Mouse (Mus musculus): Measurements from ENCODE around the gene Fibp. TPM values are rescaled to one million over a fixed set of nuclear protein-coding genes. Genes with fewer than 3 reads are reported as not detected.
A peak's percentile ranks its signal among the peaks of the same experiment; 100 is the strongest.

The Fibp gene
- total RNA-seq, 2 experiments from 2014 or later, result 124 to 139 TPM

DNA sequence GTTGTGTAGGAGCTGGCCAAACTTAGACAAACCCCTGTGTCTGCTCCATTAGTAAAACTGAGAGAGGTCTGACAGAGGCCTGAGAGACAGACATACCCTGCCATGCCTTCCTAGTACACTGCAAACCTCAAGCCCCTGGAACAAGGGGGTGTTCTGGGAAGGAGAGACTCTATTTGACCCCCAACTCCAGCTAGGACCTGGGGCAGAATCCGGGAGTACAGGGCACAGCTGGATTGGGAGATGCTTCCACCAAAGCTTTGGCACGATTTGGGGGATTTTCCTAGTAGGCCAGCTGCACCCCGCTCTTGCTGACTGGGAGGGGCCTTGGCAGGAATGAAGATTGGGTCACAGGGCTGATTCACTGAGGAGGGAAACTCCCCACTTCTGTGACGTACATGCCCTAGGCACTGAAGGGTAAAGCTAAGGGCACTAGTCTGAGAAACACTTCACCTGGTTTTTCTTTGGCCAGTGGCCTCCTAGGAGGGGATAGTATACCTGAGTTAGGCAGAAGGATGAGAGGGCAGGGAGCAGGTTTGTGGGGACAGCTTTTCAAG, 28.4 kb upstream of the Fibp start:
- intact Hi-C loops (cut with DNase I), result no loop called here
- no peak for DNase-seq

DNA sequence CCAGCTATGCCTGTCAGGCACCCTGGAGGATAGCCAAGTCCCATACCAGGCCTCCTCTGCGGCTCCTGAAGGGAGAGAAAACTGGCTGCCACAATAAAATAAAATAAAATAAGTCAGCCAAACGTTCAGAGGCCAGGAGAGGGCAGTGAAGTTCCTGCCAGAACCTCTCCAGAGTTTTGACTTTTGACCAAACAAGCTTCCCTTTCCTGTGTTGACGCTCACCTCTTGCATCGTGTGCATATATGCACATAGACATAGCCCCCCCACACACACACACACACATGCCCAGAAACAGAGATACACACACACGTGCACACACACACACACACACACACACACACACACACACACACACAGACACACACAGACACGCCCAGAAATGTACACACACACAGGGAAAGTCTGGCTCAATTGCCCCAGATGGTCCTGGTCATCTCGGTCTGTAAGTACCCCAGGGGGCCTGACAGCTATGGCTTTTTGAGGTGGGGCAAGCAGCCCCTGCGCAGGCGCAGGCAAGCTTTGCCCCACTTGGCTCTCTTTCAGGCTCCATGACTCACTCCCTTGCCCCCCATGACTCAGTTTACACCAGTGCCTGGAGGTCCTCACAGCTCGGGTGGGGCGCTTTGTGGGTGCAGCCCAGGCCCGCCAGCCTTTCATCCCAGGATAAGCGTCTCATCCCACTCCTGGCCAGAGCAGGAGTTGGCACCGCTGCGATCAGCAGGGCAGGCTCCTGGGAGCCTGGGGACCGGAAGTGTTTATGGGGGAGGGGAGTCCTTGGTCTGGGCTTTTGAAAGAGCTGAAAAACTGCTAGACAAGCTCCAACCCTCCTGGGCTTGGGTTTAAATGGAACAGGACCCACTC, 27.2 kb upstream of the Fibp start:
- DNase-seq, result peak; percentile 54
- intact Hi-C loops (cut with DNase I), result no loop called here

DNA sequence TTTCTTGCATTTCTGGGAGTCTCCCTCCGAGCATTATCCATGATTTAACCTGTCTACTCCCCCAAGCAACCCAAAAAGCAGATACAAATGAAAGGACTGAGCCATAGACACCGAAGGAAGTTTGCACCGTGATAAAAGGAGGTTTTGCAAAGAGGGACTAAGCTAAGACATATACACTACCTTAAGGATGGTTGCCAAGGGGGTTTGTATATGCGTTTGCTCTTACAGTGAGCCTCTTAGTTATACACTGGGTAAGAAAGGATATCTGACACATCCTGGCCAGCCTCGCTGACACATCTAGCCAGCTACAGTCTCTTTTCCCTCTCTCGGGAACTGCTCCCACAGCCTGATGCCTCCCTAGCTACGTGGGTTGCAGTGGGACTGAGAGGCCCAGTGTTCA, 26.5 kb upstream of the Fibp start:
- intact Hi-C loops (cut with DNase I), result no loop called here

DNA sequence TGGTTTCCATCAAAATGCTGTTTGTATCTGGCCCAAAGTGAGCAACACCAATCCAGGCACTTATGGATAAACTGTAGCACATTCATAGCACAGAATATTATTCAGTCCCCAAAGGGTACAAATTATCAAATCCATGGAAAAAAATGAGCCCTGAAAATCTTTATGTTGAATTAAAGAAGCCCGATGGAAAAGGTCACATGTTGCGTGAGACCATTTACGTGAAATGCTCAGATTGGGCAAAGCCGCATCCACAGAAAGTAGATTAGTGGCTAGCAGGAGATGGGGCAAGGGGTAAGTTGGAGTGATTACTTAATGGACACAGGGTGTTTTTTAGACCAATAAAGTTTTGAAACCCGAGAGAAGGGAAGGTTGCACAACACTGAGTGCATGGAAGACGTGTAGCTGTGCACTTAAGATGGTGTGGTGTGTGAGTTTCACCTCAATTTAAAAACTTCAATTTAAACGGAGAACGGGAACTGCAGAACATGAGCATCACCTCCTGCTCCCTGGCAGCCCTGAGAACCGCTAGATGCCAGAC, 16.0 kb upstream of the Fibp start:
- DNase-seq, result no peak
- intact Hi-C loops (cut with DNase I), result no loop called here

More for the DNA sequence above, 26.5 kb upstream of the Fibp start:
- no peak for DNase-seq

DNA sequence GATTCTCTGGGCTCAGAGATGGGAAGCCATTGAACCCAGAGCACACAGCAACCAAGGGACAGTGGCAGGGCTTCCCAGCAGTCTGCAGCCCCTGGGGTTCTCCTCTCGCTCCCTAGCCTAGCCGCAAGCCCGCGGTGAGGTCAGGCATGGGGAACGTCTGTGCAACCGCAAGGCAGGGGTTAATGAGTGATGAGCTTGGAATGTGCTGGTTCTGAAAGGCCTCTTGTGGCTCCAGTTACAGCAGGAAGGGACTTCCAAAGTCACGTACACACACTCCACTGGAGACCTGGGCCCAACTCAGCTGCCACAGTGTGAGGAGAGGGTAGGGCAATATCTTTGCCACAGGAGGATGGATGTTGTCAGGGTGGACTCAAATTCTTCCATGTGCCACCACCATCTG, 15.5 kb upstream of the Fibp start:
- intact Hi-C loops (cut with DNase I), result no loop called here
- DNase-seq, result no peak

DNA sequence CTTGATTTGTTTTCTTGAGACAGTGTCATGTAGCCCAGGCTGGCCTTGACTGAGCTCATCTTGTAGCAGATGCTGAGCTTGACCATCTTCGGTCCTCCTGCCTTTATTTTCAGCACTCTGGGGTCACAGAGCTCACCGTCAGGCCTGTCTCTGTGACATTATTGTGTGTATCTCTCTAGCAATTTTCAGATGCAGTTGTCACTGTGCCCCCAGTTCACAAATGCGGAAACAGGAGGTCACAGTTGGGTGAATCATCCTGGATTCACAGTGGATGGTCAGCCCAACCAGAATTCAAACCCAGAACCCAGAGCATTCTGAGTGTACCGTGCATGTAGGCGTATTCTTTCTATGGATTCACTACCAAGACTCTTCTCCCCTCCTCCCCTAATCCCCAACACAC, 14.7 kb upstream of the Fibp start:
- intact Hi-C loops (cut with DNase I), result no loop called here
- no peak for DNase-seq

DNA sequence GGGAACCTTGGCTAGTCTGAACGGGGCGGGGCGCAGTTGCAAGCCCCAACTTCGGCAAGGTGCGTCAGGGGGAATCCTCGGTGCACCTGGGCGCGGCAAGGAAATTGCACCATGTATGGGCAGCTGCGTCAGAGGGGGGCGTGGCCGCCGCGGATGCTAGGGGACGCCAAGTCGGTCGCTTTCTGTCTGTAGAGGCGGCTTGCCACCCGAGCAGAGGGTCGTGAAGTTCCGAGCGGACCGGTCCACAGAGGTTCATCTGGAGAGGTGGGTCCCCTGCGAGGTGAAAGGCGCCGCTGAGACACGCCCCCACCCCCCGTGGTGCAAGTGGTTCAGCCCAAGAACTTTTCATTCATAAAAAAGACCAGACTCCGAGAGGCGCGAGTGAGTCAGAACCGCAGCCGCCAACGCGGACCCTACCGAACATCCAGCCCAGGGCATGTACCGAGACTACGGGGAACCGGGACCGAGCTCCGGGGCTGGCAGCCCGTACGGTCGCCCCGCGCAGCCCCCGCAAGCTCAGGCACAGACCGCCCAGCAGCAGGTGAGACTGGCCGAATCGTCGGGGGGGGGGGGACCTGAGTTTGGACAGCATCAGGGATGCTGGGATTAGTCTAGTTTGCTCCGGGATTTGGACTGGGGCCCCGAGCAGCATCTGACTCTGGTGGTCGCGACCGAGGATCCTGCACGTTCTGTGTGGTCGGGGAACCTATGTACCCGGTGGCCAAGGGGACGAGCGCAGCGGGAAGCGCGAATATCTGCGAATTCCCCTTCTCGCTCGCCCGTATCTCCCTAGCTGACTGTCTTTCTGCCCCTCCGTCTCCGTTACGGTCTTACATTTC, 12.7 kb upstream of the Fibp start, which contains the start of gene Fosl1:
Gene Fosl1, plus strand, starts transcription at position 33 of the 839 bp plus-strand sequence.
- intact Hi-C loops (cut with DNase I), result no loop called here
- DNase-seq, result peak; percentile 60

DNA sequence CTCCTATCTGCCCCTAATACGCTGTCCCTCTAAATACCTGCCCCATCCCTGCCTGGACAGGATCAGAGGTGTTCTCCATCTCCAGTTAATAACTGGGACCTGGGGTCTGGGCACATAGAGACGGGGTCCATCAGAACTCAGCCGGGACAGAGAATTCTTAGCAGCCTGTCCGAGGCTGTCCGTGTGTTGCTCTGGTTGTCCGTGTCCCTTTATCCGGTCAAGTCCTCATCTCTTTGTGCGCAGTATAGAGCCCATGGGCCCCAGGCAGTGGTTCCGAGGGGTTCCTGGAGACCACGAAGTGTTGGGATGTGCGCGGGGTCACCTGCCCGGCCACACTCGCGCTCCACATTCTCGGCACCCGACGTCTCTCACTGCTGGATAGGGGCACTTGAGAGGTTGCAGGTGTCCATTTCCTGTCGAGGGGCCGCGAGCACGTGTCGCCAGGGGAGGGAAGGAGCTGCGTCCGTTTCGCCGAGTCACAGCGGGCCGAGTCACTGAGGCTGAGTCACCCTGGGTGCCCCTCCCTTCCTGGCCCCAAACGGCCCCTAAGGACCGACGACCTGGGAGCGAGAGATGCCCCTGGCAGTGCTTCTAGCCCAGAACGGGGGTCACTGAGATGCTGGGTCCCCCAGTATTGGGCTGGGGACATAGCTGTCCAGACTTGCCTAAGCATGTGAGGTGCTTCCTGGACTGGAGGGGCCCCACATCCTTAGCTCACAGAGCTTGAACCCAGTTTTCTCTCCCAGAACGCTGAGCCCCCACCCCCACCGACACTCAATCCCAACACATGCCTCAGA, 11.9 kb upstream of the Fibp start:
- no peak for DNase-seq
- intact Hi-C loops (cut with DNase I), result no loop called here

DNA sequence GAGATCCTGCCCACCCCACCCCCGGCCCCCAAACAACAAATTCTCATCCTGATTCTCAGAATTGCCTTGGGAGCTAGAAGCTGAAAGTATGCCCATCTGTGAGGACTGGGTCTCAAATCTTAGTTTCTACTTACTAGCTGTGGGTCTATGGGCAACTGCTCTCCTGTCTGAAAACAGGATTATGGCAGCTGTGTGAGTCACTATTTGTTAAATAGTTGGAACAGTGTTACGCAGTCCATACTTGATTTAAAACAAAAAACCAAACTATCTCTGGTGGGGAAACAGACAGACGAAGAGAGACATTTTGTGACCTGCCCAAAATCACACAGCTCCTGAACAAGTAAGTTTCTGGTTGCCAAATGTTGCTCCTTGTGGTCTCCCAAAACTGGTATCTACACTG, 10.7 kb upstream of the Fibp start:
- intact Hi-C loops (cut with DNase I), result no loop called here
- DNase-seq, result no peak

DNA sequence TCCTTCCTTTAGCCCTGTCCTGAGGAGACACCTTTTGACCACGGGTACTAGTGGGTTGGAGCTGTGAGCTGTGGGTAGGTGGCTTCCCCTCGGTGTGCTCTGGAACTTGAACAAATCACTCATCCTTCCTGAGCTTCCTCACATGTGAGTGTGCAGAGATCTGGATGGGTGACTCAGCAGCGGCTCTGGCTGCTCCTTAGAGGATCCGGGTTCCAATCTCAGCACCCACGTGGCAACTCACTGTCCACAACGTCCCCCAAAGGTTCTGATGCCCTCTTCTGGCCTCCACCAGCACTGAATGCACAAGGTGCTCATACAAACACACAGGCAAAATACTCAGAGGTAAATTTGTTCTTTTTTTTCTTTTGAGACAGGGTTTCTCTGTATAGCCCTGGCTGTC, 8.6 kb upstream of the Fibp start:
- no peak for DNase-seq
- intact Hi-C loops (cut with DNase I), result no loop called here

DNA sequence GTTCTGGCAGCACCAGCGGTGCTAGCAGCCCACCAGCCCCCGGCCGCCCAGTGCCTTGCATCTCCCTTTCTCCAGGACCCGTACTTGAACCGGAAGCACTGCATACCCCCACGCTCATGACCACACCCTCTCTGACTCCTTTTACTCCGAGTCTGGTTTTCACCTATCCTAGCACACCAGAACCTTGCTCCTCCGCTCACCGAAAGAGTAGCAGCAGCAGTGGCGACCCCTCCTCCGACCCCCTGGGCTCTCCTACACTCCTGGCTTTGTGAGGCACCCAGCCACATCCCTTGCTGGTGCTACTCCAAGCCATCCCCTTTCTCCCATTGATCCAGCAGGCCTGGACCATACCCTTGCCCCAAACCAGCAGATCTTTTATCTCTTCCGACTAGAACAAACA, 5.4 kb upstream of the Fibp start:
- intact Hi-C loops (cut with DNase I), result no loop called here
- no peak for DNase-seq

DNA sequence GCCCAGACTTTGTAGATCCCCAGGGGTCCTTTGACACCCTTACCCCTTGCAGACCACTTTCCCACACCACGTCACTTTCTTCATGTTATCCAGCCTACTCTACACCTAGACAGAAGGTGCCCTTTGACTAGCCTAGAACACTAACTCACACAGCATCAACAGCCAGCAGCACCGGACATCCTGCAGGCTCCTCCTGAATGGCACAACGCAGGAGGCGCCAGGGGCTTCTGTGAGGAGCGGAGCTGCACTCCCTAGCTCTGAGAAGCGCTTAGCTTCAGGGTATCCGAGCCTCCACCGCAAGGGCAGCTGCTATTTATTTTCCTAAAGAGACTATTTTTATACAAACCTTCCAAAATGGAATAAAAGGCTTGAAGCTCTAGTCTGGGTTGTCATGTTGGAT, 4.8 kb upstream of the Fibp start:
- intact Hi-C loops (cut with DNase I), result no loop called here
- DNase-seq, result no peak

DNA sequence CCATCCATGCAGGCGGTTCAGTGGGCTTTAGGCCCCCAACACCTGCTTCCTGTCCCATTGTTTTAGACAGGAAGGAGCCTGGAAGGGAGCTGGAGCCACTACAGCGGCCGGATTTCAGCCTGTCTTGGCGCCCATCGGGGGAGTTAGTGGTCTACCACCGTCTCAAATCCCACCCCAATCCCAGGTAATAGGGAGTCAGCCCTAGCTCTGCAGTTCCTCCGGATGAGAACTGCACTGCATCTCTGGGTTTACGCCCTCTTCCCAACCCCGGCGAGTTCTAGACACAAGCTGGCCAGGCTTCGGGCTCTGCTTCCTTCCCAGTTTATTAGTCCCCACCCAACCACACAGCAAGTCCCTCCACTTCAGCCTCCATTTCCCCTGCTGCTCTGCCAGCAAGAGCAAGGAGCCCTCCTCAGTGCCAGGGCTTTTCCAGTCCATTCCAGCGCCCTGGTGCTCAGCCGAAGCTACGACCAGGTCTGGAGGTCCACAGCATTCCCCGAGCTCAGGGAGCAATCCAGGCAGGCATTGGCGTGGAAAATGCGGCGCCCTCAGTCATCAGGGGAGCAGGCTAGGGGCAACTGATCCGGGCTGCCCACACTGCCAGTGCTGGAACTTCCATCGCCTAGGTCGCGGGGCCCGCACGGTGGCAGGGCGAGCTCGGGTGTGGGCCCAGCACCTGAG, 4.0 kb upstream of the Fibp start:
- intact Hi-C loops (cut with DNase I), result no loop called here
- no peak for DNase-seq

DNA sequence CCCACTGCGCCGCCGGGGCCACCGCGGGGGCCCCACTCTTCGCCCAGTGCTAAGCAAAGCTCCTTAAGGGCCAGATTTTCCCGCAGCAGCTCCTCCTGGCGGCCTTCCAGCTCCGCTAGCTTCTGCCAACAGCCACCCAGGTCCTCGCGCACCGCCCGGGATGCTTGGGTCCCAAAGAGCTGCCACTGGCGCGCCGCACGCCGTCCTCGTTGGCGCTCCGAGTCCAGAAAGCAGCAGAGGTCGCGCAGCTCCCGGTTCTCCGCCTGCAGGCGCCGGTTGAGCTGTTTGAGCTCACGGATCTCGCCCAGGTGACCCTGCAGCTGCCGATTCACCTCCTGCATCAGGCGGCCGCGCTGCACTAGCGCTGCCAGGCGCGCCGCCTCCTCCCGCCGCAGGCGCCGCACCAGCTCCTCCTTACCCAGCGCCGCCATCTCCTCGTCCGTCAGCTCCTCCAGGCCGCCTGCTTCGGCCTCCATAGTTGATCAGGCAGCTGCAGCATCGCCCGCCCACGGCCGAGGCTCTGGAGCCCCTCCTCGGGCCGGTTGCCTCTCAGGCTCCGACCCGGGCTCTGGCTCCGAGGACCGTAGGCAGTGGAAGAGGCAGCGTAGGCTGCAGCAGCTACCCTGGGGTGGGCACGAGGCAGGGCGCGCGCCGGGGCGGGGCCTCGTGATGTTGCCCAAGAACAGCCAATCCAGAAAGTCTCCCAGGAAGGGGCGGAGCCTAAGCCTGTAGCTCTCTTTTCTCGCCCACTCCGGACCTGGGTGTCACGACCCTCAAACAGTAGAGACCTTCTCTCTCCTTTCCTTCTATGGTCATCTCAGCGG, 3.3 kb upstream of the Fibp start:
- peak; percentile 97 for DNase-seq
- intact Hi-C loops (cut with DNase I), result no loop called here

DNA sequence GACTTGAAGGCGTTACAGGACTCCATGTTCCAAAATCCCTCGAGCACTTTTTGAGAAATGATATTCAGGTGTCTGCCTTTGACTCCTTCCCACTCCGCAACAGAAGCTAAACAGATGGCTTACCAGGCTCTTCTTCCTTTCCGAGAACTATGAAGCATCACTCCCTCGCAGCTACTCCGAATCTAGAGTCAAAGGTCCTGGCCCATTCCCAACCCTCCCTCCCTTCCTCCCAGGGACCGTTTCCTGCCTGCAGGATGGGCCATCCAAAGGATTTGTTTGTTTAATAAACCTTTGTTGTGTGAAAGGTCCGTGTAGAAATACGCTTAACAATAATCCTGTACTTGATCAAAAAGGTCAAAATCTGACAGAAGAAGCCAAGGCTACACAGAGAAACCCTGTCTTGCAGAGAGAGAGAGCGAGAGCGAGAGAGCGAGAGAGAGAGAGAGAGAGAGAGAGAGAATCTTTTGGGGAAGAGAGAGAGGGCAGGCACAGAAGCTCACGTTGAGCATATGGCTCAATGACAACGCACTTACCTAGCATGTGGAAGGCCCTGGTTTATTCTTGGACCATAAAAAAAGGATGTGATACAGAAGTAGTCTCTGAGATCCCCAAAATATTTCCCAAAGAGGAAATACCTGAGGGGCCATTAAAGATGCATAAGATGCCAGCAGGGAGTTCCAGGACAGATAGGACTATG, 2.5 kb upstream of the Fibp start, which contains the start of gene Ccdc85b:
Gene Ccdc85b, minus strand, starts transcription at position 149 of the 697 bp plus-strand sequence.
- intact Hi-C loops (cut with DNase I), result no loop called here
- peak; percentile 32 for DNase-seq

DNA sequence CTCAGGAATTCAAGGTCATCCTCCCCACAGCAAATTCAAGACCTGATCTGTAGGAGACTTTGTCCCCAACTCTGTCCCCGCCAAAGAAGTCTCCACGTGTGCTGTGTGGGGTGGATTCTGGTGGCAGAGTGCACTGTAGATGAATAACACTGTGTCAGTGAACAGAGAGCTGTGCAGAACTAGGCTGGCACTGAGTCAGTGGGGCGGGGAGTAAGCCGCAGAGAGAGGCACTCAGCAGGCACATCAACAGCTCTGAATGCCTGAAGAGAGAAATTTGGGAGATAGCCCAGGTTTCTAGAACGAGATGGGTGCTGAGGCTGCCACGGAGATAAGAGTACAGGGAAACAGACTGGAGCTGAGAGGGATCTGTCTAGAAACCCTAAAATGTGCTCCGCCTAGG, 1.4 kb upstream of the Fibp start:
- intact Hi-C loops (cut with DNase I), result no loop called here
- no peak for DNase-seq

DNA sequence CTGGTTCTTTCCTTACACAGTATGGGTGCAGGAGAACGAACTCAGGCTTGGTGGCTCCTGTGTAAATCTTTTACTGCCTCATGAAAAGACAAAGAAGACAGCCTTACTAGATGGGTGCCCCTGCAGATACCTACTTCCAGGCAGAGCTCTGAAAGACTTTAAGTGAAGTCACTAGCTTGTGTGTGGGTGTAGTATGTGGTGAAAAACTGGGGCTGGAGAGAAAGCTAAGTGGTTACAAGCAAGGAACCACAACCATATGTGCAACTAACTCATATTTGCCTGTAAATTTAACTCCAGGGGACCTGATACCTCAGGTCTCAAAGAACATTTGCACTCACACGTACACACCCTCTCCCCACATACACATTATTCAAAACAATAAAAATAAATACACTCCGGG, 519 bp upstream of the Fibp start:
- intact Hi-C loops (cut with DNase I), result no loop called here
- DNase-seq, result no peak

DNA sequence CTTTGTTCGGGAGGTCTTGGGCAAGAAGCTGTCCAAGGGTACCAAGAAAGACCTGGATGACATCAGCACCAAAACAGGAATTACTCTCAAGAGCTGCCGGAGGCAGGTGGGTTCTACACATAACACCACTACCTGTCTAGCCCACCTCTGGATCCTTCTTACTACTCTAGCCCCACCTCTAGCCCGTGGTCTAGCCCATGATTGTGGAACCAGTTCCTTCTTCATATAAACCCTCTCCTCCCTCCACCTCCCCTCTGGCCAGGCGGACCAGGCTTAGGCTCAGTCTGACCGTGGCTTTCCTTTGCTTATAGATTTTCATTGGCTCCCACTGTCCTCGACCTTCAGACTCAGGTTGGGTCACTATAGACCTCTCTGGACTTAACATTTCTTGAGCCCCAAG, 996 bp downstream of the Fibp start:
- DNase-seq, result no peak
- intact Hi-C loops (cut with DNase I), result no loop called here
